Mouse (Mus musculus) forebrain, embryonic 12.5 days (tissue): ENCODE data around the gene Mcm3. TPM values are rescaled to one million over a fixed set of nuclear protein-coding genes. Genes with fewer than 3 reads are reported as not detected.

Source experiments
- ATAC-seq: fragments of 200-750 bp; cut with Nextera tagmentation; 2 replicates; pipeline ENCODE4 v1.8.0; 2017; ENCODE audit warnings: moderate TSS enrichment; ENCODE audit not compliant: low FRiP score
- H3K27ac ChIP-seq: fragments of 300-500 bp; sonication (generic); 2 replicates; pipeline ENCODE4 v1.5.1; 2016; ENCODE audit warnings: mild to moderate bottlenecking
- H3K27me3 ChIP-seq: fragments of 300-500 bp; sonication (generic); 2 replicates; pipeline ENCODE4 v1.6.1; 2016; ENCODE audit warnings: mild to moderate bottlenecking
- H3K36me3 ChIP-seq: fragments of 300-500 bp; sonication (generic); replicated peaks from 2 replicates; pipeline ENCODE4 v1.6.1; 2016; ENCODE audit warnings: mild to moderate bottlenecking
- H3K4me1 ChIP-seq: fragments of 300-500 bp; sonication (generic); 2 replicates; pipeline ENCODE4 v1.6.1; 2016
- H3K4me2 ChIP-seq: fragments of 300-500 bp; sonication (generic); 2 replicates; pipeline ENCODE4 v1.6.1; 2016; ENCODE audit warnings: mild to moderate bottlenecking, moderate library complexity
- H3K4me3 ChIP-seq: fragments of 300-500 bp; sonication (generic); replicated peaks from 2 replicates; pipeline ENCODE4 v1.5.1; 2016; ENCODE audit warnings: mild to moderate bottlenecking
- H3K9ac ChIP-seq: fragments of 300-500 bp; sonication (generic); 2 replicates; pipeline ENCODE4 v1.6.1; 2016; ENCODE audit warnings: mild to moderate bottlenecking
- H3K9me3 ChIP-seq: fragments of 300-500 bp; sonication (generic); 2 replicates; pipeline ENCODE4 v1.6.1; 2016
- WGBS: fragments of 180-500 bp; shearing (Covaris S2); methylation state at CpG from one replicate; pipeline ENCODE4 v1.1.7; 2016; 5-methylcytosine and 5-hydroxymethylcytosine counted together
- polyA plus RNA-seq: library from polyadenylated mRNA; unstranded; fragments of >200 nt; fragmentation: Nextera tagmentation; extraction: Ambion mirVana; gene quantifications from 2 replicates; pipeline ENCODE4 v1.2.1, GENCODE M21; 2016

The Mcm3 gene
- polyA plus RNA-seq, 1 experiment from 2014 or later: 159 TPM

DNA sequence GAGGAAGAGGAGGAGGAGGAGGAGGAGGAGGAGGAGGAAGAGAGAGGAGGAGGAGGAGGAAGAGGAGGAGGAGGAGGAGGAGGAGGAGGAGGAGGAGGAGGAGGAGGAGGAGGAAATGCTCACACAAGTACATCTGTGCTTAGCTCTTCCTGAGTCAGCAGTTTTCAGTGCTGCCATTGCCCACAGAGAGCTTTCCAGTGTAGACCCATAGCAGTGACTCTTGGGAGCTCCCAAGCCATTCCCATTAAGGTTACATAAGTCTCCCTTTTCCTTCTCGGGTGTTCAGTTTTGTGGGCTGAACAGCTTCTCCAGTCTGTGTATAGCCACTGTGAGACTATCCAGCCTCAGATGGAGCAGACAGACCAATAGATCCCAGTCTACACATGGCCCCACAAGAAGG is 10.4 kb upstream of the Mcm3 start:
- no peaks in the 10 kb centered on the region for H3K9me3 ChIP-seq
- no peaks in the 10 kb centered on the region for H3K36me3 ChIP-seq
- WGBS: 82% methylated on average over 1 of the region's 1 CpGs
- H3K4me2 ChIP-seq: no peak overlapping the region
- H3K27ac ChIP-seq: no peak overlapping the region
- no peak overlapping the region for H3K4me3 ChIP-seq
- H3K4me1 ChIP-seq: no peaks in the 10 kb centered on the region
- H3K9ac ChIP-seq: no peak overlapping the region
- ATAC-seq: no peak
- no peaks in the 10 kb centered on the region for H3K27me3 ChIP-seq

DNA sequence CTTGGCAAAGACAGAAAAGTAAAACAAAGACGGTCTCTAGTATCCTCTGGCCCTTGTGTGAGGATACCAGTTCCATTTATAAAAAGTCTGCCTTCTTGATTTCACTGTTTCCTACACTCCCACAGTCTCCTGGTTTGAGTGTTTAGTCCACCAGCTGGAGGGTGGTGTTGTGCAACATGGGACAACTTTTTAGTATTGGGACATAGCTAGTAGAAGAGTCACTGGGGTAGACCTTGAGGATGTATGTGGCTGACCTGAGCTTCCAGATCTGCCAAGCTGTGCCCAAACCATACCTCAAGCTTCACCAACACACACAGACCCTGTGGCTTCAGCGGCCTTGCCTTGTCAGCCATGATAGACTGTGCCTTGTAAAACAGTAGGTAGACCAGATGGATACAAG is 7.9 kb upstream of the Mcm3 start:
- H3K27me3 ChIP-seq: no peaks in the 10 kb centered on the region
- H3K27ac ChIP-seq: no peak overlapping the region
- no peaks in the 10 kb centered on the region for H3K36me3 ChIP-seq
- ATAC-seq: no peak
- H3K4me3 ChIP-seq: no peak overlapping the region
- peaks cover 9% of the 10 kb centered on the region; the same call in 1 of the 2 replicates for H3K4me1 ChIP-seq
- no peaks in the 10 kb centered on the region for H3K9me3 ChIP-seq
- no peak overlapping the region for H3K9ac ChIP-seq
- H3K4me2 ChIP-seq: no peak overlapping the region
- 91% methylated on average over 2 of the region's 2 CpGs for WGBS

DNA sequence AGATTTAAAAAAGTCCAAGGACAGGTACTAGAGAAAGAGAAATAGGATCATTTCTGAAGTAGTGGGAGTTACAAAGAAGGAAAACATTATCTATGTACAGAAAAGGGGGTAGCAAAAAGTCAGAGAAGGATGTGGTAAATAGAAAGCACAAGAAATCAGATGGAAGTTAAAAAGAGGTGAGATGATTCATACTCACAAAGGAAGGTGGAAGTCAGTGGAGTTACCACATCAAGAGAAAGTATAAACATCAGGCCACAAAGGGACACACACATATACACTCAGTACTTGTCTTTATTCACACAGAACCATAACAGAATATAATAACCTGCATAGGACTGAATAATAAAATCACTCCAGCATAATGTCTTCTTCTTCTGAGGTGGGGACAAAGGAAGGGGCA is 4.9 kb upstream of the Mcm3 start:
- no peak overlapping the region for H3K27ac ChIP-seq
- H3K27me3 ChIP-seq: no peaks in the 10 kb centered on the region
- ATAC-seq: no peak
- no peak overlapping the region for H3K4me3 ChIP-seq
- no peak overlapping the region for H3K9ac ChIP-seq
- no peak overlapping the region for H3K4me2 ChIP-seq
- H3K36me3 ChIP-seq: no peaks in the 10 kb centered on the region
- peaks cover 9% of the 10 kb centered on the region; the same call in 1 of the 2 replicates for H3K4me1 ChIP-seq
- H3K9me3 ChIP-seq: no peaks in the 10 kb centered on the region

DNA sequence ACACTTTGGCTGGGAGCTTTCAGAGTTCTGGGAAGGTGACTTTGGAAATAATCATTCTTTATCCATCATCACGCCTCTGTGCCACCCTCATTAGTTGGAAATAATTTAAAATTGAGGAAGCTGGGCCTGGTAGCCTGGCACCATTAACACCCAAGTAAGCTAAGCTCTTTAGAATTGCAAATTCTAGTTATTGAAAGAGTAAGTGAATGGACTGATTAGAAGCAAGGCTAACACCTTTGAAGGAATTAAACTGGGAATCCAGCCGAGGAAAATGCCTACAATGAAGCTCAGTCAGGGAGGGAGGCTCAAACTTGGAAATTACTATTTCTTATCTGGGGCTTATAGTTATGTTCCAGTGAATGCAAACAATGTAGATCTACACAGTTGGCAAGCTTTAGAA is 3.8 kb upstream of the Mcm3 start:
- no peak overlapping the region for H3K4me3 ChIP-seq
- peak overlapping the region; percentile 68 for H3K27ac ChIP-seq
- no peaks in the 10 kb centered on the region for H3K9me3 ChIP-seq
- no peaks in the 10 kb centered on the region for H3K36me3 ChIP-seq
- no peak overlapping the region for H3K4me2 ChIP-seq
- peaks cover 9% of the 10 kb centered on the region; the same call in 1 of the 2 replicates for H3K4me1 ChIP-seq
- 15% methylated on average over 2 of the region's 2 CpGs for WGBS
- ATAC-seq: no peak
- H3K27me3 ChIP-seq: no peaks in the 10 kb centered on the region
- no peak overlapping the region for H3K9ac ChIP-seq

DNA sequence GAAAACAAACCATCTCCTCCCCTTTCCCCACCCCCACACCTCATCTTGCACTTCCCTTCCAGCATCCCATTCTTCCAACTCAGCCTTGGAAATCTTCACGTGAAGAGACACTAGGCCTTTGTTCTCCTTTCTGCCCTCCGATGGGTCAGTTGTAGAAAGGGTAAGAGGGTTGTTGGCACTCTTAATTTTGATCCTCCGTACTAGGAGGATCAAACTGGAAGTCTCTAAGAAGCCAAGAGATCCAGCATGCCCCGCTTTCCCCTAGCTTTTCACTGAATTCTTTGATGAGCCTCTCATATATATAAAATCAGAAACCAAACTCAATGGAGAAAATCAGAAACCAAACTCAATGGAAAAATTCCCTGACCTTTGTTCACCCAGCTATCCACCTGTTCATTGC is 3.4 kb upstream of the Mcm3 start:
- ATAC-seq: no peak
- Histone ChIP-seq H3K4me3 (no peak overlapping the region), H3K36me3 (no peaks in the 10 kb centered on the region), H3K27ac (peak overlapping the region; percentile 68), H3K9ac (no peak overlapping the region), H3K9me3 (no peaks in the 10 kb centered on the region), H3K4me2 (no peak overlapping the region), H3K27me3 (no peaks in the 10 kb centered on the region), H3K4me1 (peaks cover 13% of the 10 kb centered on the region)
- 27% methylated on average over 4 of the region's 4 CpGs for WGBS

DNA sequence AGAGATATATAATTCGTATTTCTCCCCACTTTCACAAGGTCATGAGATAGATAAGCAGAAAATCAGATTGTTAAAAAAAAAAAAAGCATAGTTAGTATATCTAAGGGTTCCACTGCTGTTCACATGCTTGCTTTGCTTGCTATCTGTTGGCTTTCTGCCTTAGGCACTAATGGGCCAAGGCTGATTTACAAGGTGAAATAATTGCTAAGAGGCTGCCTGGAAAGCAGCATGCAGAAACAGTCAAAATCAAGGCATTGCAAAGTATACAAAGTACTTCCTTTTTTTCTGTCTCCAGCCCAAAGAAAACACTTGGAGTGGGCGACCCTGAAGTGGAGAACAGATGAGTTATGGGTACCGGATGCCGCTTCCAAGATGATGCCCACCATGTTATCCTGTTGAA is 847 bp upstream of the Mcm3 start:
- H3K4me1 ChIP-seq: peaks cover 20% of the 10 kb centered on the region
- WGBS: 83% methylated on average over 4 of the region's 4 CpGs
- ATAC-seq: no peak
- H3K27me3 ChIP-seq: no peaks in the 10 kb centered on the region
- no peaks in the 10 kb centered on the region for H3K9me3 ChIP-seq
- peaks cover 19% of the 10 kb centered on the region for H3K36me3 ChIP-seq
- H3K4me3 ChIP-seq: no peak overlapping the region
- H3K4me2 ChIP-seq: no peak overlapping the region
- H3K27ac ChIP-seq: no peak overlapping the region
- no peak overlapping the region for H3K9ac ChIP-seq

DNA sequence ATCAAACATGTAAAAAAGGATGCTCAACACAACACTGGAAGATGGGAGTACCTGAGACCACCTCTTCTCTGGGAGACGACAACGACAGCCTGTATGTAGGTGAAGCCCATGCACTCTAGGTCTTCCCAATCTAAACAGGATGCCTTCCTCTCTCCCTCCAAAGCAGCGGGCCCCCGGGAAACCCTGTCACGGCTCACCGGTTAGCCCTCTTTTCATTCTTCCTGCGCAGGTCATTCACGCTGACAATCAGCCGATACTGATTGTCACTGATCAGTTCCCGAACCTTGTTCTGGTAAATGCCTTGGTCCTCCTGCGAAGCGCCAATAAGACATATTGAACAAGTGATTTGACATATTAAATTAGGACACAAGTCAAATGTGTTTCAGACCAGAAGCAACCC is 2.5 kb downstream of the Mcm3 start:
- Histone ChIP-seq H3K4me2 (no peak overlapping the region; the same call in 1 of the 2 replicates), H3K4me3 (no peak overlapping the region; the same call in 1 of the 2 replicates), H3K27me3 (no peaks in the 10 kb centered on the region), H3K36me3 (peaks cover 53% of the 10 kb centered on the region), H3K4me1 (peaks cover 11% of the 10 kb centered on the region), H3K9me3 (no peaks in the 10 kb centered on the region), H3K9ac (no peak overlapping the region), H3K27ac (no peak overlapping the region)
- no peak for ATAC-seq
- WGBS: 66% methylated on average over 12 of the region's 12 CpGs

DNA sequence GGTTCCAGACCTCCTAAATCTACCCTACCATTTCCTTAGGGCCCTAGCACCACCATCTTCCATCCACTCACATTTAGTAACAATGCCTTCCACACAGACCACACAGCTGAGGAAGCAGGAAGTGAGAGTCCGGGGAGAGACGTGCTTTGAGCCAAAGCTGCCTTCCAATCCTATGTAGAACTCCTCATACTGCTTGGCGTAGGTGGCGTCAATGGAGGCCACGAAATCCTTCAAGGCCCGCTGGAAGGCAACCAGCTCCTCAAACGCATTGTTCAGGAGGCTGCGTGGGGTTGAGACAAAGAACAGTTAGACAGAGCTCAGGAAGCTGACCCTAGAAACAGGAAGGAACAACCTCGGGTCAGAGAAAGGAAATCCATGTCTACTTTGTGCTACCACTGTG is 2.9 kb downstream of the Mcm3 start:
- no peak for ATAC-seq

DNA sequence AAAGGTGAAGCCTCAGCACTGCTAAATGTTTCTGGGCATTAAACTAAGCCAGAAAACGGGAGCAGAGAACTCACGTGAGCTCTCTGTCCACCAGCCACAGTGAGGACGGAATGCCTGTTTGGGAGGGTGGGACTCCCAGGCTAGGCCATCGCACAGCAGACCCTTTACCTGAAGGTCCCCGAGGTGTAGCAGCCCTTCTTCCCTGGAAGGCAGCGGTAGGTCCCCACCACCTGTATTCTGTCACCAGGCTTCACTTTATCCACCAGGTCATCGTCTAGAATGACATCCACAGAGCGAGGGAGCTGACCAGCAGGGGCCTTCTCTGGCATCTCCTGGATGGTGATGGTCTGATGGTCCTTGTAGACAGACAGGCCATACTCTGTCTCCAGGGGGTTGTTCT is 5.6 kb downstream of the Mcm3 start:
- no peak for ATAC-seq
- WGBS: 93% methylated on average over 8 of the region's 8 CpGs
- H3K36me3 ChIP-seq: peaks cover 83% of the 10 kb centered on the region

More for the DNA sequence above, 2.9 kb downstream of the Mcm3 start:
- 90% methylated on average over 9 of the region's 9 CpGs for WGBS
- Histone ChIP-seq H3K4me2 (no peak overlapping the region), H3K4me3 (no peak overlapping the region), H3K9me3 (no peaks in the 10 kb centered on the region), H3K9ac (no peak overlapping the region), H3K27me3 (no peaks in the 10 kb centered on the region), H3K36me3 (peaks cover 57% of the 10 kb centered on the region), H3K27ac (no peak overlapping the region), H3K4me1 (peaks cover 11% of the 10 kb centered on the region)

DNA sequence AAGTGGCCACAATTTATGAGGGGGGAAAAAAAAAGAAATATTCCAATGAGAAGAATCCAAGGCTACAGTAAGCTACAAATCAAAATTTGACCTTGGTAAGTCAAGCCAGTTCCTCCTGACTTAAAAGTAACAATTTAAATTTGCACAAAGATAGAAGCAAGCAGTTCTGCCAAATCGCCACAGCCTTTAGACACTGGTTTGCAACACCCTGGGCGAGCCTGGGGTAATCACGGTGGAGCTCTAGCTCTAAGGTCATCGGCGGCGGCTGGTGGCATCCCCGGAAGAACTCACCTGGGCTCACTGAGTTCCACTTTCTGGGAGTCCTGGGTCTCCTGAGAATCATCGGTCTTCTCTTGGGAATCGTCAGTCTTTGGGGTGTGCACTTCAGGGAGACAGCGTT is 15.6 kb downstream of the Mcm3 start:
- peaks cover 91% of the 10 kb centered on the region for H3K36me3 ChIP-seq

More for the DNA sequence above, 5.6 kb downstream of the Mcm3 start:
- no peaks in the 10 kb centered on the region for H3K27me3 ChIP-seq
- H3K27ac ChIP-seq: no peak overlapping the region
- H3K9ac ChIP-seq: no peak overlapping the region
- H3K9me3 ChIP-seq: no peaks in the 10 kb centered on the region
- H3K4me1 ChIP-seq: peaks cover 11% of the 10 kb centered on the region
- no peak overlapping the region for H3K4me2 ChIP-seq
- H3K4me3 ChIP-seq: no peak overlapping the region

DNA sequence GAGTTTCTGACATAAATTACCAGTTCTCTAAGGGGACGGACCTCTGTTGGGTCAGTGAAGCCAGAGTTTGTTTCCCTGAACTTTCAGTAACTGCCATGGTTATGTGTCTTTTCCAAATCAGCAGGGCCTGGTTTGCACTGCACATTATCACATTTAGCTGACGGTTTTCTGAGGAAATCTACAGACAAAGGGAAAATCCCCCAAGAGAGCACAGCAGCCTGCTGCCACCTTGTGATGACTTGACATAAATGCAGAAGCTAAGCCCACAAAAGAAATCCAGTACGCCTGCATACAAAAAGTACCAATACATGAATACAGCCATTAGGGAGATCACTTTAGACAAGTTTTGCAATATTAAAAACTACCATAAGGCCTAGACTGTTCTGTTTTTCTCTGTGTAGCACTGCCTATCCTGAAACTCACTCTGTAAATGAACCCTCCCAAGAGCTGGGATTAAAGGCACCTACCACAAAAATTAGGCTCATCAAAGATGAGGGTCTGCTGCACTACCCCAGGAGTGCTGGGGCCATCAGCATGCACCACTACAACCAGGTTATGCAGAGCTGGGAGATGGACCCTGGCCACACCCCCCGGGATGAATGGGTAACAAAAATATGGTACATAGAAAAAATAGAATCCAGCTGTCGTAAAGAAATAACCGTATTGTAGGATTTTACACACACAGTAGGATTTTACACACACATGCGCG is 18.3 kb downstream of the Mcm3 start:
- Histone ChIP-seq H3K36me3 (peaks cover 71% of the 10 kb centered on the region), H3K4me3 (no peak overlapping the region), H3K9ac (no peak overlapping the region), H3K27ac (no peak overlapping the region), H3K9me3 (no peaks in the 10 kb centered on the region), H3K4me1 (no peaks in the 10 kb centered on the region), H3K4me2 (no peak overlapping the region), H3K27me3 (no peaks in the 10 kb centered on the region)
- WGBS: 80% methylated on average over 8 of the region's 8 CpGs
- peak; percentile 61 for ATAC-seq

More for the DNA sequence above, 15.6 kb downstream of the Mcm3 start:
- H3K27me3 ChIP-seq: no peaks in the 10 kb centered on the region
- H3K27ac ChIP-seq: no peak overlapping the region
- H3K4me3 ChIP-seq: no peak overlapping the region
- no peak overlapping the region for H3K9ac ChIP-seq
- H3K4me1 ChIP-seq: no peaks in the 10 kb centered on the region
- H3K9me3 ChIP-seq: no peaks in the 10 kb centered on the region
- no peak for ATAC-seq
- no peak overlapping the region for H3K4me2 ChIP-seq
- WGBS: 95% methylated on average over 10 of the region's 10 CpGs

DNA sequence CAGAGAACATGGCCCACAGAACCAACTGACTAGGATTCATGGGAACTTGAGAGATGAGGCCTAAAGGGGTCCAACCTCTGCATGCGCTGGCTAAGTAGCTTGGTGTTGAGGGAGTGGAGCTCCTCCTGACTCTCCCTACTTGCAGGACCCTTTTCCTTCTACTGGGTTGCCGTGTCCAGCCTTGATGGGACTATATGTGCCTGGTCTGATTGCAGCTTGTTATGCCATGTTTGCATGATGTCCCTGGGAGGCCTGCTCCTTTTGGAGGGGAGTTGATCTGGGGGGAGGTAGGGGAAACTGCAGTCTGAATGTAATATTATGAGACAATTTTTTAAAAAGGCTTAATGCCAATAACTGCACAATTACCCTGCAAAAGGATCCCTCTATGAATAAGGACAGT is 18.8 kb downstream of the Mcm3 start:
- no peak overlapping the region for H3K4me3 ChIP-seq
- no peak overlapping the region for H3K9ac ChIP-seq
- no peak overlapping the region for H3K27ac ChIP-seq
- H3K4me1 ChIP-seq: no peaks in the 10 kb centered on the region
- peaks cover 66% of the 10 kb centered on the region for H3K36me3 ChIP-seq
- no peaks in the 10 kb centered on the region for H3K9me3 ChIP-seq
- 98% methylated on average over 2 of the region's 2 CpGs for WGBS
- no peaks in the 10 kb centered on the region for H3K27me3 ChIP-seq
- ATAC-seq: no peak
- H3K4me2 ChIP-seq: no peak overlapping the region

DNA sequence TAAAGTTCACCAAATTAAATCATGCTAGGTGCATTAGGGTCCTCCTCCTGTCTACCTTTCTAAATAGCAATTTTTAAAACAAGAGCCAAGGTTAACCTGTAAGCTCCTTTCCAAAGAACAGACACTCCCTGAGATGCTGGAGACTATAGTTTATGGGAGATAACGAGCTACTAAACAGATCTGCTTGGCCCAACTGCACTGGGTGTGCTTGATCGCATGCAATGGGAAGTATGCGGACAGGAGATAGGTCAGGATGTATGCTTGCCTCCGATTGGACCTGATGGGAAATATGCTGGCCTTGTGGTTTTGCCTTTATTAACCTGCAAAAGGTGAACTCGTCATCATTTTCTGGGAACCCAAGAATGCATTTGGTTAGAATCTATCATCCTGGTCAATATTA is 24.9 kb downstream of the Mcm3 start:
- Histone ChIP-seq H3K9me3 (no peaks in the 10 kb centered on the region), H3K9ac (no peak overlapping the region), H3K27me3 (no peaks in the 10 kb centered on the region), H3K4me3 (no peak overlapping the region), H3K27ac (no peak overlapping the region), H3K36me3 (peaks cover 14% of the 10 kb centered on the region), H3K4me2 (no peak overlapping the region), H3K4me1 (no peaks in the 10 kb centered on the region)
- 94% methylated on average over 5 of the region's 5 CpGs for WGBS
- ATAC-seq: no peak
